Mouse (Mus musculus) bone marrow, adult 2 months (tissue): ENCODE measurements around the gene C330021F23Rik.

Experiments used
- CTCF ChIP-seq: fragments of 200-500 bp; IDR thresholded peaks from 2 replicates; pipeline ENCODE4 v1.5.1; 2011; ENCODE audit warnings: low read length, control low read depth; ENCODE audit not compliant: control insufficient read depth, insufficient read depth
- POLR2A ChIP-seq: fragments of 200-500 bp; IDR thresholded peaks from 2 replicates; pipeline ENCODE4 v1.6.1; 2011; ENCODE audit warnings: low read depth, mild to moderate bottlenecking, control low read depth, low read length, borderline replicate concordance; ENCODE audit not compliant: control insufficient read depth

DNA sequence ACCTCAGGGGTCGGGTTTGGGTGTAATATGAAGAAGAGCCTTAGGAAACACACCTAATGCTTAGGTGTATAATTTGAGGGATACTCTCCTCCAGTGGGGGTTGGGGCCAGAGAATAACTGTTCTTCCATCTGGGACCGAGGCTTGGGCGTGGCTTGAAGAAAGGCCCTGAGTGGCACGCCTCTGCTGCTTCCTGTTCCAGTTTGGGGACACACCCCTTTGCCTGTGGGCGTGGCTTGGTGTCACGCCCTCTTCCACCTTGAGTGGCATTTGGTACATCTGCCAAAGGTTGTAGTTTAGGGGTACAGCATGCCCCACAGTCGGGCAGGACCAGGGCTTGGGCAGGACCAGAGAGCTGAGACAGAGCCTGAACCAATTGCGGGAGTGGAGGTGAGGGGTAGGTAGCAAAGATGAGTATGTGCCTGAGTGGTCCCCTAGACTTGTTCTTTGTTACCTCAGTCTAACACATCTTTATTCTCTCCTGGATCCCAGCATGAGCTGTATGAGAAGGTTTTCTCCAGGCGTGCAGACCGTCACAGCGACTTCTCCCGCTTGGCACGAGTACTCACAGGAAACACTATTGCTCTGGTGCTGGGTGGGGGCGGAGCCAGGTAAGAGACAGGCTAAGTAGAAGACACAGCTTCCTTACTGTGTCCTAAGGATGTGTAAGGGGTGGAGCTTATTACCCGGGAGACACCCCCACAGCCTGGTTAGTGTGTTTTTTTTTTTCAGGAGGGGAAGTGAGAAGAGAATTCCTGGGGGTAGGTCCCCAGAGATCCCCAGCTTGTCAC, 31.5 kb upstream of the C330021F23Rik start:
- TF ChIP-seq POLR2A = no peak
- no peak for TF ChIP-seq CTCF
